Mouse (Mus musculus): ENCODE data around the gene Zfp688. TPM values are rescaled to one million over a fixed set of nuclear protein-coding genes. Genes with fewer than 3 reads are reported as not detected.

Zfp688 gene
- total RNA-seq, 2 experiments from 2014 or later = 2.8 TPM

GRCm38 (mm10) chr7:127371213-127371612 is 50.7 kb downstream of the Zfp688 start:
- no peak for DNase-seq (ENCODE audit: low spot score)
- intact Hi-C loops (cut with DNase I) = no loop called here

Other genes starting within 250 kb of the Zfp688 start
- 10 to 100 TPM; 35.6 to 38.1 TPM for gene Cd2bp2, start 226.0 kb downstream of the Zfp688 start, total RNA-seq (2021)
- gene Tbc1d10b, start 213.6 kb downstream of the Zfp688 start, total RNA-seq (2021) = 10 to 100 TPM; 28.8 to 29.1 TPM
- 1 to 10 TPM in 1 of 2 experiments, under 1 TPM in 1; 0.99 to 2.9 TPM for gene Mylpf, start 213.2 kb downstream of the Zfp688 start, total RNA-seq (2021)
- 1 to 10 TPM; 6.0 to 7.1 TPM for gene Zfp553, start 189.0 kb downstream of the Zfp688 start, total RNA-seq (2021)
- 1 to 10 TPM; 3.2 to 6.7 TPM for gene Sept1, start 188.9 kb downstream of the Zfp688 start, total RNA-seq (2021)
- 10 to 100 TPM; 17.1 to 20.9 TPM for gene Zfp771, start 177.8 kb downstream of the Zfp688 start, total RNA-seq (2021)
- gene Dctpp1, start 161.4 kb downstream of the Zfp688 start, total RNA-seq (2021) = 10 to 100 TPM; 46.7 to 47.5 TPM
- gene Sephs2, start 148.0 kb downstream of the Zfp688 start, total RNA-seq (2021) = 10 to 100 TPM; 27.8 to 30.0 TPM
- gene Itgal, start 125.8 kb downstream of the Zfp688 start, total RNA-seq (2021) = 1 to 10 TPM; 1.2 to 2.0 TPM
- 10 to 100 TPM; 35.4 to 41.3 TPM for gene Zfp768, start 76.5 kb downstream of the Zfp688 start, total RNA-seq (2021)
- gene Zfp747, start 46.0 kb downstream of the Zfp688 start, total RNA-seq (2021) = 1 to 10 TPM; 3.4 to 4.7 TPM
- gene 9130019O22Rik, start 34.9 kb downstream of the Zfp688 start, total RNA-seq (2021) = 1 to 10 TPM; 2.2 to 2.3 TPM
- 1 to 10 TPM; 4.4 to 5.3 TPM for gene E430018J23Rik, start 28.4 kb downstream of the Zfp688 start, total RNA-seq (2021)
- gene Zfp764, start 15.2 kb downstream of the Zfp688 start, total RNA-seq (2021) = 1 to 10 TPM; 2.7 to 2.8 TPM
- 1 to 10 TPM; 1.7 to 1.9 TPM for gene Zfp689, start 27.1 kb upstream of the Zfp688 start, total RNA-seq (2021)
- gene Prr14, start 37.5 kb upstream of the Zfp688 start, total RNA-seq (2021) = 10 to 100 TPM; 26.0 to 26.3 TPM
- gene Fbrs, start 57.1 kb upstream of the Zfp688 start, total RNA-seq (2021) = 10 to 100 TPM; 32.9 to 34.0 TPM
- gene Srcap, start 89.9 kb upstream of the Zfp688 start, total RNA-seq (2021) = 10 to 100 TPM; 54.4 to 58.7 TPM
- gene Gm42715, start 97.5 kb upstream of the Zfp688 start, total RNA-seq (2021) = 10 to 100 TPM in 1 of 2 experiments, 1 to 10 TPM in 1; 10.0 to 10.1 TPM
- not detected for gene Tmem265, start 139.3 kb upstream of the Zfp688 start, total RNA-seq (2021)
- 10 to 100 TPM; 15.6 to 18.9 TPM for gene Phkg2, start 151.3 kb upstream of the Zfp688 start, total RNA-seq (2021)
- gene Ccdc189, start 166.5 kb upstream of the Zfp688 start, total RNA-seq (2021) = 10 to 100 TPM; 11.3 to 11.4 TPM
- gene Rnf40, start 166.7 kb upstream of the Zfp688 start, total RNA-seq (2021) = 10 to 100 TPM; 37.8 to 44.8 TPM
- 10 to 100 TPM; 22.2 to 25.5 TPM for gene Zfp629, start 193.7 kb upstream of the Zfp688 start, total RNA-seq (2021)